Mouse (Mus musculus): ENCODE measurements around the gene Elmo1.

- no peak for TF ChIP-seq CTCF (IDR thresholded peaks at IDR 0.05; ENCODE audit: extremely low read depth, insufficient read depth, low read length)
- no peak for TF ChIP-seq POLR2A (IDR thresholded peaks at IDR 0.05; ENCODE audit: extremely low read depth, insufficient read depth, low read length)
These were observed 245.6 kb downstream of the Elmo1 start for GRCm38 (mm10) chr13:20335889-20336497.

Data from cortical plate, adult 2 months (tissue).